Mouse (Mus musculus): ENCODE results near the gene Hadh.

- TF ChIP-seq POLR2A (IDR thresholded peaks at IDR 0.05; ENCODE audit: borderline replicate concordance, low read depth, low read length) (no peak), CTCF (IDR thresholded peaks at IDR 0.05; ENCODE audit: low read depth, low read length) (no peak)
Observed at GRCm38 (mm10) chr3:131247447-131247846, 24.5 kb downstream of the Hadh start.

Measured in bone marrow macrophage, adult 2 months (primary cell).